Mouse (Mus musculus): ENCODE results near the gene Nfe2l3. TPM values are rescaled to one million over a fixed set of nuclear protein-coding genes. Genes with fewer than 3 reads are reported as not detected.
"Not testable (repeated sequence)": the region's sequence is repeated elsewhere in the genome, so short reads cannot be mapped to it uniquely, and the experiment has no call there.

Gene Nfe2l3
- 0.11 TPM in 1 of 2 replicates, not detected in the other for total RNA-seq (2015)
- total RNA-seq (2017) = 0.48 TPM in 1 of 2 replicates, not detected in the other

DNA sequence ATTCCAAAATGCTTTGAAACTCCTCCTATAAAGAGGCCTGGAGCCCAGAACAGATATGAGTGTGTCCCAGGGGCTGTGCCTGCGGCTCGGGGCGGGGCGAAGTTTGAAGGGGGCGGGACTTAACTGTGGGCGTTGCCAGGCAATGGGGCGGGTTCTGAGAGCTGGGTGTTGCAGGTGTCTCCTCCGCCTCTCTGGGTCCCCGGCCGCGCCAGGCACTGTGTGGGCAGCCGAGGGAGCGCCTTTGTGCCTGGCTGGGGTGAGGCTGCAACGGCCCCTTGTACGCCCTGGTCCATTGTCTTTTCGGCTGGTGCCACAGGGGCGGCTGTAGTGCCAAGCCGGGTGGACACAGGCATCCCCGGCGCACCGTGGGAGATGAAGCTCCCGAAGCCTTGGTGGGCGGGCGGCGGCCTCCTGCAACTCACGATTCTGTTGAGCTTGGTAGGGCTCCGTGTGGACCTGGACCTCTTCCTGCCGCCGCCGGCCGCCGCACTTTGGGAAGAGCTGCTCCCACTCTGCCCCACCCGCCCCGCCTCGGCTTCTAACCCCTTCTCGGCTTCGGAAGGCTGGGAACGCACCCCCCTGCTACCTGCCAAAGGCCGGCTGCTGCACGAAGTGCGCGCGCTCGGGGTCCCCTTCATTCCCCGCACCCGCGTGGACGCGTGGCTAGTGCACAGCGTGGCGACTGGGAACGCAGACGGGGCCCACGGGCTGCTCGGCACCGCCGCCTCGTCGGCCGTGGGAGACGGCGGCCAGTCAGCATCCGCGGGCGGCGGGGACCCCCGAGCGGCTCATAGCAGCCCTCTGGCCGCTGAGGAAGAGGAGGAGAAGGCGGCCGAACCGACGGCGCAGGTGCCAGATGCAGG, at the start of gene Nfe2l3:
TSS of gene Nfe2l3 (plus strand) at position 136 of the 863 bp plus-strand sequence.
- ATAC-seq (ENCODE audit: poor library complexity, severe bottlenecking) = peak; percentile 76

DNA sequence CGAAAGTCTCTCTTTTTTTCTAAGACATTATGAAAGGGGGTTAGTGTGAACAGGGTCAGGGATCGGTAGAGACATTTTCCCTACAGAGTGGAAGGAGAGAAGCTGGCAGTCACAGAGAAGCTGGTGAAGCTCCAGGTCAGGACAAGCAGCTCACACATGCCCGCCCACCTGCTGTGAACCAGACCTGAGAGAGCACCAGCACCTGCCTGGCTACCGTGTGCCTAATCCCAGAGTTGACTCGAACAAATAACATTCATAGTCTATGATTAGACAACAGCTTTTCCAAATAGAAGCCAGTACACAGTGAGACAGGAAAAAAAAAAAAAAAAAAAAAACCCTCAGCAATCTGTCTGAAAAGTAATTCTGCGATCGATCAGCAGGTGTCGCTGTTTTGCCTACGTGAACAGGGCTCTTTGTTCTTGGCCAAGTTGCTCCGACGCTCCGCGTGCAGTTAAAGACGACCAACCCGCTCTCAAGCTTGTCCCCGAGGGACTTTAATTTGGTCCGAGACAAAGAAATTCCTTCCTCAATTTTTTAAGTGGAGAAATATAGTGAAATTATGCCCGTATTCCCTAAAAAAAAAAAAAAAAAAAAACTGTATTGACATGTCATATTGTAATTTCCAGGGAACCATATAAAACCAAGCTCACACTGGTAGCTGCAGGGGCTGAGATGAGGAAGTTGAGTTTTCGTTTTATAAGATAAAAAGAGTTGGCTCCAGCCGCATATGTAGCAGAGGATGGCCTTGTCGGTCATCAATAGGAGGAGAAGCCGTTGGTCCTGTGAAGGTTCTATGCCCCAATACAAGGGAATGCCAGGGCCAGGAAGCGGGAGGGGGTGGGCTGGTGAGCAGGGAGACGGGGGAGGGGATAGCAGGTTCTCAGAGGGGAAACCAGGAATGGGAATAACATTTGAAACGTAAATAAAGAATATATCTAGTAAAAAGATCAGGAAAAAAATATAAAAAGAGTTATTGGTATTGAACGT, 48.4 kb upstream of the Nfe2l3 start:
- ATAC-seq (ENCODE audit: poor library complexity, severe bottlenecking) = peak; percentile 88

DNA sequence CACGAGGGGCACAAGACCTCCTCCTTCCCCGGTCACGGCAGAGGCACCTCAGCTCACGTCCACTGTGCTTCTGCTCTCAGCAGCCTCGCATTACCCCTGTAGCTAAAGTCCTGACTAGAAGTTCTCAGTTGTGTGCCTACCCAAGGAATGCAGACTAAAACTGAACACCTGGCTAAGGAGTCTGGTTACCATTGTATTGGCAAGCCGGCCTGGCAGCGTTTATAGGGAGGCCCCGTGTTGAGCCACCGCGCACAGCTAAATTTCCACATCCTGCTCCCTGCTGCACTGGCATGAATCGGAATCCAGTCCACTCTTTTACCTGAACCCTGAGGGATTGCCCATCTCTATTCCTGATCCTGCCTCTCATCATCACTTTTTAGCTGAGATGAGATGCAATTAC, 42.0 kb upstream of the Nfe2l3 start:
- ATAC-seq (ENCODE audit: poor library complexity, severe bottlenecking) = no peak

DNA sequence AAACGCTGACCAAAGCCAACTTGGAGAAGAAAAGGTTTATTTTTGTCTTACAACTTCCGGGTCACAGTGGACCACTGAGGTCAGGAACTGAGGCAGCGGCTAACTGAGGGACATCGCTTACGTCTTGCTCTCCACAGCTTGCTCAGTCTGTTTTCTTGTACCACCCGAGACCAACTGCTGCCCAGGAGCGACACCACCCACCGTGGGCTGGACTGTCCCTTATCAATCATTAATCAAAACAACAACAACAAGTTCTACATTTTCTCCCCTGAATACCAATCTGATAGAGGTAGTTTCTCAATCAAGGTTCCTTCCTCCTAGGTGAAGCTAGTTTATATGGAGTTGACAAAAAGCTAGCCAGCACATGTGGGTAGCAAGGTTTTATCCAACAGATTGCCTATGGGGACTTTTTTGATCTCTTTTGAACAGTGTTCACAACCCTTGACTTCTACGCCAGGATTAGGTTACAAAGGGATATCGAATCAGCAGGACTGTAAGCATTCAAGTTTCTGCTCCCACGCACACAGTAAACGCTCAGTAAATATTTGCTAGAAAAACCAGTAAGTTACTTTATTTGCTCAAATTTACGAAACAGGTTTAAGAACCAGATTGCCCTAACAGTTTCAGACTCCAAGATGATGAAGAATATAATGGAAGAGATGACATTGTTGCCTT, 40.5 kb upstream of the Nfe2l3 start:
- ATAC-seq (ENCODE audit: poor library complexity, severe bottlenecking) = no peak

DNA sequence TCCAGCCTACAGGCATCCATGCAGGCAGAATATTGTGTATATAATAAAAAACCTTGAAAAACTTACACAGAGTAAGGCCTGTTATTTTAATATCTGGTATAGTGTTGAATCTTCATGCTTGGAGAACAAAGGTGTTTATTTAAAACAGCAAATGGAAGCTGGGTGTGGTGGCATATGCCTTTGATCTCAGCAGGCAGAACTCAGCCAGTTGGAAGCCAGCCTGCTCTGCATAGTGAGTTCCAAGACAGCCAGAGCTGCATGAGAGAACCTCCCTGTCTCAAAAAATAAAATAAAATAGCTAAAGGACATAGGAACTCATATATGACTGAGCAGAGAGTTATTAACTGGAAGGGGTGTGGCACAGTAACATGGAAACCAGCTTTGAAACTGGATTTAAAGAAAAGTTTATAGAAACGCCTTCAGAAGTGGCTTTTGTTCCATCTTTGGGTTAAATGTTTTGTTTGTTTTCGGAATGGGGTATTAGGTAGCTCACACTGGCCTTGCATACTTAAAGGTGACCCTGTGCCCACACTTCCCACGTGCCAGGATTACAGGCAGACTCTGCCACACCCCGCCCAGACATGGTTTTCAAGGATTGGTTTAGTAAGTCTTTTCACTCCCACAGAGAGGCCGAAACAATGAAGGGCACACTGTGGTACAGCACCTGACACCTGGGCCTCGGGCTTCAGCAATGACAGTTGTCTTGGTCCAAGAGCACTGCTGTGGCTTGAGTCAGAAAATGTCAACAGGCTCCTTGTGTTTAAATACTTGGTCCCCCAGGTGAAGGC, 38.9 kb upstream of the Nfe2l3 start:
- ATAC-seq (ENCODE audit: poor library complexity, severe bottlenecking) = no peak

DNA sequence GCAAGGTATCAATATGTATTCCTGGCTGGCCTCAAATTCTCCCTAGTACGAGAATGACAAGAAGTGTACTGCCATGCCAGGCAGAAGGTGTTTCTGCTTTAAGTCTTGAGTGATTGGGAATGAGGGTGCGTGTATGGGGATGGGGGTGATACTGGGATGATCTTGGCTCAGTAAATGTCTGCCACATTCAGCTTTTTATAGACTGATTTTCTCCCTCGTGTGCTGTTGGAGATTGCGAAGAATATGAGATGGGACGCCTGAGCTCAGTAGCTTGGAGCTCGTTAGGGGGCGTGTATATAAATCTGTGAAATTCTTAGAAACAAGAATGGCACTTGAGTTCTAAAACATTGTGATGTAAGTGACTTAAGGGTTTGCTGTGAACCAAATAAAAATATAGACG, 38.1 kb upstream of the Nfe2l3 start:
- ATAC-seq (ENCODE audit: poor library complexity, severe bottlenecking) = not testable (repeated sequence)

DNA sequence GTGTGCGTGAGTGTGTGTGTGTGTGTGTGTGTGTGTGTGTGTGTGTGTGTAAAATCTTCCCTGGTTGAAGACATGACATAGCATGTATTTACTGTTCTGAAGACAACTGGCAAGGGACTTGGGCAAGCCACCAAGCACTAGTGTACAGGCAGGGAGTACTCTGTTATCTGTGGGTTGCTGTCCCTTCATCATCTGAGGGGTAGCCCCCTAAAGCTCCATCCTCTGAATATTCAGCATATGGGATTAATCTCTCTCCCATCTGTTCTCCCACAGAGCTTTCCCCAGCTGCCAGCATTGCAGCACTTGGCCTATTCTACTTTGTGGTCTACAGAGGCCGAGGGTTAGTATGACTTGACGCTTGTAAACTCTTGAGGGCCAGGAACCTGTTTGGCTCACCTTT, 37.5 kb upstream of the Nfe2l3 start:
- not testable (repeated sequence) for ATAC-seq (ENCODE audit: poor library complexity, severe bottlenecking)

DNA sequence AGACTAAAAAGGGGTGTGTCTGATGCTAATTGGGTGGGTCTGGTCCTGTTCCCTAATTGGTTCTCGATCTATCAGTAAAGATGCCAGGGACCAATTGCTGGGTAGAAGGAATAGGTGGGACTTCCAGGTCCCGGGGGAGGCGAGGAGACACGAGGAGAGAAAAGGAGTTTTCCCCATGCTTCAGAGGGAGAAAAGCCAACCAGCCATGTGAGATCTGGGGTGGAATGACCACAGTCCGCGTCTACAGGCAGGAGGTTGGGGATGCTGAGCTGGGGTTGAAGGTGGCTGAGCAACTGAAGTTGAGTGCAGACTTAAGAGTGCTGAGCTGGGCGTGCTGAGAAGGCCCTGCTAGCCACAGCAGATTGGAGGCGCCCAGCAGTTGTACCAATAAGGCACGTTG, 37.0 kb upstream of the Nfe2l3 start:
- ATAC-seq (ENCODE audit: poor library complexity, severe bottlenecking) = no peak

DNA sequence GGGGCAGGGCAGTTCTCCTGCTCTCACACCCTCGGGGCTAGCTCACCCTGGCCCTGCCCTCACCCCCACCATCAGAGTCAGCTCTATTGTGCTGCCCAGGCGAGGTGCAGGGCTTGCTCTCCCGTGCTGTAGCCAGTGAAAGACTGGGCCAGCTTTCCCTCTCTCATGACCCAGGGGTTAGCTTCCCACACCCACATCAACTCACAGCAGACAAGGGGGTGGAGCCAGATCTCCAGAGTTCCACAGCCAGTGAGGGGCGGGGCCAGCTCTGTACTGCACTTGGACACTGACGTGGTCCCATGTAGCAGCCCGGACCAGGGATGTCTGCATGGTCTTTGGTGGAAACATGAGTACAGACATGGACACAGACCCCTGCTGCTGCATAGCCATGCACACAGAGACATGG, 33.4 kb upstream of the Nfe2l3 start:
- no peak for ATAC-seq (ENCODE audit: poor library complexity, severe bottlenecking)

DNA sequence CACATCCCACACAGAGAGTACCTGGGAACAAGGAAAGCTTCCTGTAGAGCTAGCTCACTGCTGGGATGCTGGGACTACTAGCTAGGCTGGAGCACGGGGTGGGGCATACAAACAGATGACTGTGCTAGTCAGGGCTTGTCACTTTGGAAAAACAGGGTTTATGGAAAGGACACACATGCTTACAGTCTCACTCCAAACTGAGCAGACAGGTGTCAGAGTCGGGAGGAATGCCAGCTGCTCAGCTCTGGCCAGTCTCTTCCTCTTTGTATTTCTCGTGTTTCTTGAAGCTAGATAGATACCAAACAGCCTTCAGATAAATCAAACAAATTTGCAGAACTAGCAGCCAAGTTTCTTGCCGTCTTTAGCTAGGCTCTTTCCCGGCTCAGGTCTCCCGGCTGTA, 31.2 kb upstream of the Nfe2l3 start:
- no peak for ATAC-seq (ENCODE audit: poor library complexity, severe bottlenecking)

DNA sequence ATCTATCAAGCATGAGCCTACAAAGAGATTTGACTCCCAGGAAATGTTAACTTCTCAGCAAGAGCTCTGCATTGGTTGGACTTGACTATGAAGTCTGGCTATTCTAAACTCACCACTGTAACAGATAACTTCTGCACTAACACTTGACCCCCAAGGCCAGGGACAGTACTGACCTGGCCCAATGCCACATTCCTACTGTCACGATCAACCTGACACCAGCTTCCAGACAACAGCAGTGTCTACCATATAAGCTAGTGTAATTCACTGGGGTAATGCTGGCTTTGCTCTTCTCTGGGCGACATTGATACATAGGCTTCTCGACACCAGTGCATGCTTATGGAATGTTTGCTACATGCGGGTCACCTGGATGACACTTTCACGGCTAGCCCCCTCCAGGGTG, 28.9 kb upstream of the Nfe2l3 start:
- ATAC-seq (ENCODE audit: poor library complexity, severe bottlenecking) = no peak

DNA sequence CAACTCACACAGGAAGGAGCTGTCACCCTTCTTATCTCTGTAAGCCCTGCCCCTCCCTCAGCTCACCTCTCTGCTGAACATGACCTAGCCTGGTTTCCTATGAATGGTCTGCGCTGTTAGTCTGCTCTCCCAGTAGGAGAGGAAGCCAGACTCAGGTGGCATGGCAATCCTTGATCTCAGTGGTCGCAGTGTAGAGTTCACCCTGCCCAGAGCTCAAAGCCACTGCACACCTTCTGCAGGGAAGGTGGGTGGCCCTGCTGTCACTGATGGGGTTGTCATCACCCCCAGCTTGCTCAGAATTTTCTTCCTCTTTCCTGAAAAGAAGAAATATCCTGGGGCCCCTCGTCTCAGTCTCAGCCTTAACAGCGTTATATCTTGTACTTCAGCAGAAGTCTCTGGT, 28.0 kb upstream of the Nfe2l3 start:
- ATAC-seq (ENCODE audit: poor library complexity, severe bottlenecking) = no peak

DNA sequence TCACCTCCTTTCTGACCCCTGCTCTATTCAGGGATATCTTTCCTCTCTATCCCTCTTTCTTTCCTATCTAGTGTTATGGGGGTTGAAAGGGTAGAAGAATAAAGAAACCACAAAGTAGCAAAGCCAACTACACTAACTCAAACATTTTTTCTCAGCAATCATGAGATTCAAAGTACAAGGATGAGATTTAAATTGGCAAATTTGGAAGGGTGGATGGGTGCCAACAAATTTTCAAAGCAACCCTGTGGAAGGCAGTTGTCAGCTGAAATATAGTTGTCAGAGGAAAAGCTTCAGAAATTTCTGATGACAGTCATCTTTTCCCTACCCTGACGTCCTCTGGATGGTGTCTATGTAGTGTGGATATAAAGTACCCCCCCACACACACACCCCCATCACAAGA, 16.0 kb upstream of the Nfe2l3 start:
- no peak for ATAC-seq (ENCODE audit: poor library complexity, severe bottlenecking)

DNA sequence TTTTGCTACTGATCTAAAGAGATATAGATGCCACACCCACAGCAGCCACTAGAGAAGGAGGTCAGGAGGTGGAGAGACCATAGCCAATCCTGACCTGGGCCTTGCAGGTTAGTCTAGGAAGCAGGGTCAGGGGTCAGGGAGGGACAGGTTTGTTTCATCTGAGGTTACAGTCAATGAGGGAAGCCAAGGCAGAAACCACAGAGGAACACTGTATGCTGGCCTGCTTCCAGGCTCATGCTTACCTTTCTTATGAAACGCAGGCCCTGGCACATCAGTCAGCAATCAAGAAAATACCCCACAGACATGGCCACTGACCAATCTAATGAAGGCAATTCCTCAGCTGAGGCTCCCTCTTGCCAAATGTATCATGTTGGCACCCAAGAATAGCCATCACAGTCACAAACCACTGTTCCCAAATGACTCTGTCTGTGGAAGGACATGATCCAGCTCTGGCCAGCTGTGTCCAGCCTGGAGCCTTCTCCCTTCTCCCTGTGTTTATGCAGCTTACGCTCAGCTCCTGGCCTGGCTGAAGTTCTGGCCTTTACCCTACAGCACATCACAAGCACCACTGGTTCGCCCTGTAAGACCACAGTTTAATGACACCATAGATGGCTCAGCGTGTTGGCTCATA, 15.0 kb upstream of the Nfe2l3 start:
- ATAC-seq (ENCODE audit: poor library complexity, severe bottlenecking) = no peak

DNA sequence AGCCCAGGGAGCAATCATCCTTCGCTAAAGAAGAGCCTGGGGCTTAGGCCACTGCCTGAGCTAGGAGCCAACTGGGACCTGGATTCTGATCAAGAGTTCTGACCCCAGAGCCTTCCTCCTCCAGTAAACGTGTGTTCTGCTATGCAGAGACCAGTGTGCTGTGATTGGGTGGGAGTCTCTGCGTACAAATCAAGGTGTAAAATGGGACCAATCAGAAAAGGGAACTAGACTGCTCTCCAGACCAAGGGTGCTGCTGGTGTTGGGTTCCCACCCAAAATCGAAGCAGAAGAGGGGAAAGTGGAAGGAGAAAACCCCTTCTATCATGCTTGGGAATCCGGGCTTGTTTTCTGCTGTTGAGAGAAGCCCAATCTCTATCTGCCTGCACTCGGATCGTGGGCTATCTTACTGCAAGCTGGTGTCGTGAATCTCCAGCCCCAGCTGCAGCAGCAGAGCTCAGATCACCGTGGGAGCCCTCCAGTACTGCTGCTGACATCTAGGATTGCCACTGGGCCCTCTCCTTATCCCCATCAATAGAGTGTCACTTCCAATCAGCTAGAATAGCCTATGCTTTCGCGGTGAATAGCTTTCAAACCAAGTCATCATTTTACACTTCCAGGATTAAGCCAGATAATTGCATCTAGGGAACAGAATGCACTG, 8.9 kb upstream of the Nfe2l3 start:
- no peak for ATAC-seq (ENCODE audit: poor library complexity, severe bottlenecking)

DNA sequence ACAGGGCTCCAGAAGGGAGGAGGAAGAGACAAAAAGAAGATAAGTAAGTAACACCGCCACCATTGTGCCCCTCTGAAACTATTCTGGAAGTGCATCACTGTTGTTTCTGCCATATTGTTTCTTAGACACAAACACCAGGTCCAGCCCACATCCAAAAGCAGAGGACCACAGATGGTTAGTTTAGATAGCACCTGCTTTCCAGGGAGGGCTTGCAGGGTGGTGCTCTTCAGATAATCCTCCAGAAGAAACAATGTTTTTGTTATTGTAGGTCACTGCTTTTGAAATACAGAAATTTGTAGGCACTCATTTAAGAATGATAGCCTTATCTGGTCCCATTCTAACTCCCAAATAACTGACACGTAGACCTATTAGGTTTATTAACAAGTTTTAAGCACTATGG, 7.9 kb upstream of the Nfe2l3 start:
- no peak for ATAC-seq (ENCODE audit: poor library complexity, severe bottlenecking)

DNA sequence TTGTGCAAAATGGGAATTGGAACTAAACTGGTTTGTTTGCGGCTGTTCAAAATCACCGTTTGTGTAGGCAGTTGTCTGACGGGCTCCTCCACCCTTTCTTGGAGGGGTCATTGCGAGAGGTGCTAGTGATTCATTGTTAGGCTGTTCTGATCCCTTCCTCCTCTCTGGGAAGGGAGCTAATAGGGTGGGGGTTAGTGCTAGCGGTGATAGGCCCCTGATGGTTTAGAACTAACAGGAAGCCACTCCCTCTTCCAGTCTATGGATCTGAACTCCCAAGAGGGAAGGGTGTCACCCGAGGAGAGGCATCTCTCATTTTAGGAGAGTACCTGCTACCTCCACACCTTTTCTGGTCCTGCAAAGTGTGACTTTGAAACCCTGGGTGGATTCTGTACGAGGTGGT, 1.8 kb downstream of the Nfe2l3 start:
- no peak for ATAC-seq (ENCODE audit: poor library complexity, severe bottlenecking)

DNA sequence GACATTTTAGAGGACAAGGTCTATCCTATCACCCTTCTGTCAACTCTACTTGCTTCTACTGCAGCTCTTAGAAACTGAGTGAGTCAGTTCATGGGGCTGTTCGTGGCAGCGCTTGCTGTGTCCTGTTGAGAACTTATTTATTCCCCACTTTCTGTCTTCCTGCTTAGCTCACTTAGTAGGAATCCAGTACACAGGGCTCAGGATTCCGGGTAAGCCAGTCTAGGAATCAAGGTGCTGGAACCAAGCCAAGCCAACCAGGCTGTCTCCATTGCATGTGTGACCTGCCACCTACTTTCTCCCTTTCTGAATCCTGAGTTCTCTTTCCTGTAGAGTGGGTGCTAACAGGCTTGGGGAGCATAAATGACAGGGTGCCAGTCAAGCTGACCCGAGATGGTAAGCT, 5.2 kb downstream of the Nfe2l3 start:
- ATAC-seq (ENCODE audit: poor library complexity, severe bottlenecking) = no peak

DNA sequence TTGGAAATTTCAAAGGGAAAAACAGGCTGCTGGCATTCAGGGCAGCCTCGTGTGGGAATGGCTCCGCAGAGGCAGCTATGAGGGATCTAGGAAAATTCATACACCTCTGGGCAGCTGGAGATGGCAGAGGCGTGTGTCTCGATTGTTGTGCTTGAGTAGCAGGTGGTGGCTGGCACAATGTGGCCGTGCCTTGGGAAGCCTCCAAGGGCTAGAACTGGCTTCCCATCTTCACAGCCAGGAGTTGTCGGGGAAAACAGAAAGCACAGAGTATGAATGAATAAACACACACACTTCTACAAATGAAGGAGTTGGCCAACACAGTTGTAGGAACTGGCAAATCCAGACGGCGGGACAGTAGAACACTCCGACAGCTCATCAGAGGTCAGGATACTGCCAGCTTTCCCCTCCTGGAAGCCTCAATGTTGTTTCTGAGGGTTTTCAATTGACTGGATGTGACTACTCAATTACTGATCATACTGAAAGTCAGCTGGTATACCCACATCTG, 6.4 kb downstream of the Nfe2l3 start:
- ATAC-seq (ENCODE audit: poor library complexity, severe bottlenecking) = no peak

All from megakaryocyte, adult 5-6 weeks (primary cell).